Mouse (Mus musculus) MEL (cell line): Measurements from ENCODE around the gene 4930426L09Rik. TPM values are rescaled to one million over a fixed set of nuclear protein-coding genes. Genes with fewer than 3 reads are reported as not detected.

Experiments
- DNase-seq: peaks from one replicate; pipeline ENCODE4 v3.0.0; 2011; ENCODE audit warnings: low read depth, low spot score
- H3K27ac ChIP-seq: 2 replicates; pipeline ENCODE4 v1.5.1; 2012; ENCODE audit warnings: low read depth, mild to moderate bottlenecking, control low read depth, low read length, moderate library complexity; ENCODE audit not compliant: control insufficient read depth
- H3K27me3 ChIP-seq, 2 experiments: fragments of 150-350 bp in 1 of 2; sonication (generic) in 1 of 2; 2 replicates each; pipeline ENCODE4 v1.6.1; 2012; ENCODE audit warnings: low read length in 2 of 2, mild to moderate bottlenecking in 2 of 2, improper control_type of control experiment in 1 of 2, moderate library complexity in 1 of 2; ENCODE audit not compliant: insufficient read depth in 2 of 2, control insufficient read depth in 1 of 2
- H3K36me3 ChIP-seq, 2 experiments: 2 replicates each; pipeline ENCODE4 v1.6.1; 2012 to 2014; ENCODE audit warnings: low read length in 2 of 2, improper control_type of control experiment in 1 of 2, inconsistent platforms in 1 of 2, mild to moderate bottlenecking in 1 of 2; ENCODE audit not compliant: insufficient read depth in 2 of 2, control insufficient read depth in 1 of 2
- H3K4me1 ChIP-seq, 2 experiments: fragments of 150-350 bp in 1 of 2; sonication (generic) in 1 of 2; 2 replicates each; pipeline ENCODE4 v1.6.1; 2012; ENCODE audit warnings: low read length in 2 of 2, improper control_type of control experiment in 1 of 2, mild to moderate bottlenecking in 1 of 2; ENCODE audit not compliant: insufficient read depth in 2 of 2, control insufficient read depth in 1 of 2
- H3K4me3 ChIP-seq, 2 experiments: fragments of 150-350 bp in 1 of 2; sonication (generic) in 1 of 2; 2 replicates each; pipeline ENCODE4 v1.5.1; 2012; ENCODE audit warnings: low read depth in 2 of 2, low read length in 2 of 2, mild to moderate bottlenecking in 2 of 2, moderate library complexity in 2 of 2, control low read depth in 1 of 2, improper control_type of control experiment in 1 of 2; ENCODE audit not compliant: control insufficient read depth in 1 of 2, insufficient read depth in 1 of 2
- H3K79me2 ChIP-seq: 2 replicates; pipeline ENCODE4 v1.6.1; 2012; ENCODE audit warnings: mild to moderate bottlenecking, low read length, moderate library complexity; ENCODE audit not compliant: control insufficient read depth, poor library complexity, insufficient read depth
- H3K9ac ChIP-seq: 2 replicates; pipeline ENCODE4 v1.6.1; 2012; ENCODE audit warnings: low read depth, mild to moderate bottlenecking, control low read depth, low read length, moderate library complexity; ENCODE audit not compliant: control insufficient read depth, poor library complexity, severe bottlenecking
- H3K9me3 ChIP-seq: fragments of 150-350 bp; sonication (generic); replicated peaks from 2 replicates; pipeline ENCODE4 v1.6.1; 2012; ENCODE audit warnings: mild to moderate bottlenecking, low read length, improper control_type of control experiment, moderate library complexity; ENCODE audit not compliant: insufficient read depth
- CHD1 ChIP-seq: IDR thresholded peaks from 2 replicates; pipeline ENCODE4 v1.6.1; 2012; ENCODE audit warnings: low read depth, mild to moderate bottlenecking, inconsistent platforms, low read length, improper control_type of control experiment
- CHD2 ChIP-seq: IDR thresholded peaks from 2 replicates; pipeline ENCODE4 v1.6.1; 2011; ENCODE audit warnings: low read length, improper control_type of control experiment
- CTCF ChIP-seq, 3 experiments: IDR thresholded peaks in 2 of 3; conservative IDR thresholded peaks in 1 of 3; 2 replicates each; pipeline ENCODE4 v1.5.1; 2011 to 2012; ENCODE audit warnings: low read length in 3 of 3, low read depth in 2 of 3, mild to moderate bottlenecking in 2 of 3, improper control_type of control experiment in 1 of 3, inconsistent platforms in 1 of 3, mixed read lengths in 1 of 3, moderate library complexity in 1 of 3; ENCODE audit not compliant: control insufficient read depth in 1 of 3, insufficient read depth in 1 of 3, poor library complexity in 1 of 3, severe bottlenecking in 1 of 3
- E2F4 ChIP-seq: IDR thresholded peaks from 2 replicates; pipeline ENCODE4 v1.6.1; 2011; ENCODE audit warnings: low read depth, low read length, improper control_type of control experiment, borderline replicate concordance
- ELF1 ChIP-seq: IDR thresholded peaks from 2 replicates; pipeline ENCODE4 v1.6.1; 2014; ENCODE audit warnings: low read depth, mild to moderate bottlenecking, inconsistent platforms, low read length, improper control_type of control experiment, moderate library complexity
- EP300 ChIP-seq, 2 experiments: IDR thresholded peaks; 2 replicates each; pipeline ENCODE4 v1.6.1; 2011; ENCODE audit warnings: improper control_type of control experiment in 2 of 2, low read length in 2 of 2, low read depth in 1 of 2, mild to moderate bottlenecking in 1 of 2
- ETS1 ChIP-seq: IDR thresholded peaks from 2 replicates; pipeline ENCODE4 v1.6.1; 2012; ENCODE audit warnings: low read depth, mild to moderate bottlenecking, inconsistent platforms, low read length, improper control_type of control experiment, moderate library complexity
- GABPA ChIP-seq: IDR thresholded peaks from 2 replicates; pipeline ENCODE4 v1.6.1; 2012; ENCODE audit warnings: low read depth, mild to moderate bottlenecking, inconsistent platforms, low read length, improper control_type of control experiment, moderate library complexity
- GATA1 ChIP-seq: IDR thresholded peaks from 2 replicates; pipeline ENCODE4 v1.6.1; 2011; ENCODE audit warnings: low read depth, low read length, improper control_type of control experiment
- HCFC1 ChIP-seq: IDR thresholded peaks from 2 replicates; pipeline ENCODE4 v1.6.1; 2012; ENCODE audit warnings: low read depth, mild to moderate bottlenecking, inconsistent platforms, low read length, improper control_type of control experiment, moderate library complexity
- KAT2A ChIP-seq: conservative IDR thresholded peaks from 2 replicates; pipeline ENCODE4 v1.6.1; 2012; ENCODE audit warnings: low read depth, low read length, improper control_type of control experiment, inconsistent platforms
- MAFK ChIP-seq: IDR thresholded peaks from 2 replicates; pipeline ENCODE4 v1.6.1; 2011; ENCODE audit warnings: low read depth, mild to moderate bottlenecking, low read length, improper control_type of control experiment, borderline replicate concordance
- MAZ ChIP-seq: IDR thresholded peaks from 2 replicates; pipeline ENCODE4 v1.6.1; 2012; ENCODE audit warnings: low read depth, mild to moderate bottlenecking, inconsistent platforms, low read length, improper control_type of control experiment
- MEF2A ChIP-seq: IDR thresholded peaks from 2 replicates; pipeline ENCODE4 v1.6.1; 2014; ENCODE audit warnings: low read depth, mild to moderate bottlenecking, inconsistent platforms, low read length, improper control_type of control experiment; ENCODE audit not compliant: poor library complexity, insufficient replicate concordance, severe bottlenecking; ENCODE audit errors: extremely low read depth
- MXI1 ChIP-seq: IDR thresholded peaks from 2 replicates; pipeline ENCODE4 v1.6.1; 2011; ENCODE audit warnings: mild to moderate bottlenecking, low read depth, low read length, improper control_type of control experiment
- MYB ChIP-seq: IDR thresholded peaks from 2 replicates; pipeline ENCODE4 v1.6.1; 2011; ENCODE audit warnings: mild to moderate bottlenecking, low read depth, low read length, improper control_type of control experiment
- MYC ChIP-seq: IDR thresholded peaks from 2 replicates; pipeline ENCODE4 v1.6.1; 2011; ENCODE audit warnings: low read depth, mild to moderate bottlenecking, low read length, improper control_type of control experiment, moderate library complexity
- NELFE ChIP-seq: IDR thresholded peaks from 2 replicates; pipeline ENCODE4 v1.6.1; 2011; ENCODE audit warnings: low read depth, low read length, improper control_type of control experiment
- NRF1 ChIP-seq: IDR thresholded peaks from 2 replicates; pipeline ENCODE4 v1.6.1; 2014; ENCODE audit warnings: low read depth, mild to moderate bottlenecking, inconsistent platforms, low read length, improper control_type of control experiment, moderate library complexity; ENCODE audit not compliant: poor library complexity, insufficient read depth, severe bottlenecking
- POLR2AphosphoS5 ChIP-seq: IDR thresholded peaks from 2 replicates; pipeline ENCODE4 v1.6.1; 2012; ENCODE audit warnings: low read depth, borderline replicate concordance, mild to moderate bottlenecking, inconsistent platforms, low read length, moderate library complexity, mixed read lengths
- RAD21 ChIP-seq: IDR thresholded peaks from 2 replicates; pipeline ENCODE4 v1.6.1; 2011; ENCODE audit warnings: mild to moderate bottlenecking, low read depth, low read length, improper control_type of control experiment
- RCOR1 ChIP-seq: IDR thresholded peaks from 2 replicates; pipeline ENCODE4 v1.6.1; 2012; ENCODE audit warnings: low read depth, mild to moderate bottlenecking, inconsistent platforms, low read length, improper control_type of control experiment
- SMC3 ChIP-seq: IDR thresholded peaks from 2 replicates; pipeline ENCODE4 v1.6.1; 2011; ENCODE audit warnings: low read depth, low read length, improper control_type of control experiment
- TBP ChIP-seq: IDR thresholded peaks from 2 replicates; pipeline ENCODE4 v1.8.0; 2011; ENCODE audit warnings: low read depth, low read length, improper control_type of control experiment
- TCF12 ChIP-seq: IDR thresholded peaks from 2 replicates; pipeline ENCODE4 v1.6.1; 2014; ENCODE audit warnings: low read depth, mild to moderate bottlenecking, inconsistent platforms, low read length, improper control_type of control experiment, moderate library complexity
- UBTF ChIP-seq: IDR thresholded peaks from 2 replicates; pipeline ENCODE4 v1.6.1; 2012; ENCODE audit warnings: low read depth, mild to moderate bottlenecking, inconsistent platforms, low read length, improper control_type of control experiment, moderate library complexity, borderline replicate concordance; ENCODE audit not compliant: insufficient read depth
- USF1 ChIP-seq: IDR thresholded peaks from 2 replicates; pipeline ENCODE4 v1.6.1; 2014; ENCODE audit warnings: low read depth, mild to moderate bottlenecking, inconsistent platforms, low read length, improper control_type of control experiment, moderate library complexity
- ZC3H11A ChIP-seq: IDR thresholded peaks from 2 replicates; pipeline ENCODE4 v1.6.1; 2012; ENCODE audit warnings: low read depth, mild to moderate bottlenecking, inconsistent platforms, low read length, improper control_type of control experiment
- ZMIZ1 ChIP-seq: IDR thresholded peaks from 2 replicates; pipeline ENCODE4 v1.6.1; 2012; ENCODE audit warnings: low read depth, mild to moderate bottlenecking, inconsistent platforms, low read length, improper control_type of control experiment, moderate library complexity
- ZNF384 ChIP-seq: IDR thresholded peaks from 2 replicates; pipeline ENCODE4 v1.6.1; 2012; ENCODE audit warnings: low read depth, mild to moderate bottlenecking, inconsistent platforms, low read length, improper control_type of control experiment
- polyA plus RNA-seq, 2 experiments: library from polyadenylated mRNA; stranded (reverse) in 1 of 2; unstranded in 1 of 2; fragments of >175 nt in 1 of 2; fragments of >200 nt in 1 of 2; gene quantifications; 2 replicates each; pipeline versions ENCODE4 v1.2.1 to v1.2.4; 2012; ENCODE audit warnings: low replicate concordance in 2 of 2, low read depth in 1 of 2; ENCODE audit not compliant: insufficient read length in 2 of 2, insufficient read depth in 1 of 2, missing spikeins in 1 of 2
- total RNA-seq: library from RNA; depleted of rRNA; stranded (reverse); fragments of 300-350 nt; gene quantifications from 2 replicates; pipeline ENCODE4 v1.2.3, GENCODE M21; 2012

4930426L09Rik gene
- total and polyA plus RNA-seq, 3 experiments, result 0.12 to 0.19 TPM; not detected in 1

- no peak for DNase-seq
- H3K4me3 ChIP-seq, result no peak overlapping the region
- peaks cover 0 to 55% of the 10 kb centered on the region in 2 experiments; a peak in 2 of 4 replicates for H3K36me3 ChIP-seq
- H3K4me1 ChIP-seq, result peaks cover 47 to 53% of the 10 kb centered on the region in 2 experiments
- H3K27me3 ChIP-seq, result no peaks in the 10 kb centered on the region
- H3K9ac ChIP-seq, result no peak overlapping the region
- H3K79me2 ChIP-seq, result peaks cover 26% of the 10 kb centered on the region
- TF ChIP-seq NRF1 (no peak), CTCF (IDR thresholded peaks at IDR 0.05 in 2 of 3, conservative IDR thresholded peaks at IDR 0.05 in 1 of 3; ENCODE audit: control insufficient read depth in 1 of 3, insufficient read depth in 1 of 3, low read depth in 2 of 3, low read length in 3 of 3, poor library complexity in 1 of 3, severe bottlenecking in 1 of 3) (no peak), ZMIZ1 (no peak), RCOR1 (no peak), ETS1 (no peak), MXI1 (no peak), TBP (no peak), RAD21 (no peak), NELFE (no peak), MEF2A (no peak), ZNF384 (no peak), MAFK (no peak), MYB (no peak)
- peak overlapping the region; percentile 23 for H3K27ac ChIP-seq
- H3K9me3 ChIP-seq, result no peaks in the 10 kb centered on the region
Measured at GRCm38 (mm10) chr2:18948741-18949140, 49.4 kb upstream of the 4930426L09Rik start.

GRCm38 (mm10) chr2:18950758-18951157 is 47.4 kb upstream of the 4930426L09Rik start:
- peaks cover 52 to 58% of the 10 kb centered on the region in 2 experiments for H3K4me1 ChIP-seq
- no peak for TF ChIP-seq POLR2AphosphoS5
- peak; percentile 90 to 93 for TF ChIP-seq EP300 (IDR thresholded peaks at IDR 0.05; ENCODE audit: low read depth in 1 of 2, low read length in 2 of 2)
- TF ChIP-seq MEF2A, result no peak
- TF ChIP-seq MAZ, result no peak
- TF ChIP-seq ZC3H11A, result no peak
- TF ChIP-seq TCF12, result peak; percentile 74
- no peak for TF ChIP-seq GABPA
- TF ChIP-seq ZMIZ1, result no peak
- TF ChIP-seq RCOR1, result no peak
- TF ChIP-seq ELF1, result 0 out of 2 replicates have a peak, but pooled peaks have one; percentile 0
- TF ChIP-seq MYC, result 0 out of 2 replicates have a peak, but pooled peaks have one; percentile 31
- no peak for TF ChIP-seq E2F4
- TF ChIP-seq KAT2A, result no peak
- no peak for TF ChIP-seq UBTF
- no peak for TF ChIP-seq TBP
- TF ChIP-seq CHD1, result no peak
- TF ChIP-seq HCFC1, result no peak
- no peak for TF ChIP-seq USF1
- TF ChIP-seq RAD21, result no peak
- no peak for TF ChIP-seq NRF1
- TF ChIP-seq GATA1, result peak; percentile 80
- no peak for TF ChIP-seq SMC3
- no peak for TF ChIP-seq NELFE
- TF ChIP-seq ETS1, result peak; percentile 80; the same call in 1 of the 2 replicates
- no peak for TF ChIP-seq CHD2

More at GRCm38 (mm10) chr2:18950758-18951157, 47.4 kb upstream of the 4930426L09Rik start:
- Histone ChIP-seq H3K27ac (peak overlapping the region; percentile 97), H3K79me2 (peaks cover 30% of the 10 kb centered on the region), H3K4me3 (no peak overlapping the region), H3K9me3 (no peaks in the 10 kb centered on the region), H3K27me3 (no peaks in the 10 kb centered on the region), H3K9ac (peak overlapping the region; percentile 59), H3K36me3 (peaks cover 0 to 64% of the 10 kb centered on the region in 2 experiments; a peak in 2 of 4 replicates)
- DNase-seq, result peak; percentile 70
